Comparison of ENCODE assay signal across 16 mouse cellular contexts in genomic region chr9:118401170-118401569, GRCm38 (mm10).
DNase-seq lines count a peak whose midpoint lies in the region; ATAC-seq lines count a peak whose summit lies in the region.
"Had no signal": no experiment of that assay in that cellular context is flagged by ENCODE, and none has a peak within 500 bp of the region (broad histone marks: within the 10 kb centered on the region; RNA-seq: fewer than 3 reads in every experiment).

No protein-coding gene starts in this region.

- H3K36me3 ChIP-seq in heart, embryonic 16.5 days (ENCODE audit: control insufficient read depth, insufficient read depth): no peaks in the 10 kb centered on the region
- no peaks in the 10 kb centered on the region for H3K36me3 ChIP-seq in lung, embryonic 16.5 days (ENCODE audit: control insufficient read depth, insufficient read depth, low read length)
- no peaks in the 10 kb centered on the region for H3K36me3 ChIP-seq in embryonic facial prominence, embryonic 12.5 days
- H3K36me3 ChIP-seq: midbrain, embryonic 15.5 days; neural tube, embryonic 13.5 days had no signal

- 0 out of 2 replicates have a peak, but pooled peaks have one; percentile 23 for ATAC-seq in heart, embryonic 16.5 days (replicated peaks; ENCODE audit: extremely low read depth, insufficient read depth, low FRiP score)
- ATAC-seq in lung, embryonic 16.5 days (ENCODE audit: low read depth): peak; percentile 20; the same call in 1 of the 2 replicates
- ATAC-seq in embryonic facial prominence, embryonic 12.5 days (ENCODE audit: insufficient number of reproducible peaks, insufficient read depth, low FRiP score, low TSS enrichment): peak; percentile 69; the same call in 1 of the 2 replicates
- ATAC-seq in megakaryocyte progenitor cell, adult 5-6 weeks (replicated peaks; ENCODE audit: poor library complexity): peak; percentile 45
- ATAC-seq: forebrain, embryonic 13.5 days; midbrain, embryonic 15.5 days had no signal

- H3K9me3 ChIP-seq in heart, embryonic 16.5 days (replicated peaks; ENCODE audit: control insufficient read depth, low read length): no peaks in the 10 kb centered on the region
- no peaks in the 10 kb centered on the region for H3K9me3 ChIP-seq in lung, embryonic 16.5 days (ENCODE audit: control insufficient read depth, low read length)
- H3K9me3 ChIP-seq in embryonic facial prominence, embryonic 12.5 days: no peaks in the 10 kb centered on the region
- H3K9me3 ChIP-seq: forebrain, embryonic 13.5 days; midbrain, embryonic 15.5 days; neural tube, embryonic 13.5 days had no signal

- H3K4me3 ChIP-seq in heart, embryonic 16.5 days (ENCODE audit: low read length): no peak overlapping the region
- no peak overlapping the region for H3K4me3 ChIP-seq in lung, embryonic 16.5 days (ENCODE audit: low read length)
- no peak overlapping the region for H3K4me3 ChIP-seq in embryonic facial prominence, embryonic 12.5 days
- H3K4me3 ChIP-seq: forebrain, embryonic 13.5 days; midbrain, embryonic 15.5 days; neural tube, embryonic 13.5 days had no signal

- no peak overlapping the region for H3K4me2 ChIP-seq in heart, embryonic 16.5 days (ENCODE audit: low read depth, low read length)
- no peak overlapping the region for H3K4me2 ChIP-seq in lung, embryonic 16.5 days (ENCODE audit: low read depth, low read length)
- H3K4me2 ChIP-seq in embryonic facial prominence, embryonic 12.5 days (replicated peaks): no peak overlapping the region
- H3K4me2 ChIP-seq: forebrain, embryonic 13.5 days; hindbrain, embryonic 14.5 days; lung, embryonic 14.5 days; midbrain, embryonic 15.5 days; neural tube, embryonic 13.5 days had no signal

- intact Hi-C loops in left cerebral cortex, postnatal 36 days (cut with DNase I): no loop called here

- DNase-seq in heart, postnatal 4 days: no peak
- DNase-seq in lung, postnatal 4 days: no peak
- DNase-seq in left cerebral cortex, postnatal 36 days (ENCODE audit: low spot score in 2 of 2): no peak
- DNase-seq: cerebellum, postnatal 14 days; kidney, adult 18-20 months; kidney, postnatal 4 days; left cerebral cortex, postnatal 4 days; lung, embryonic 14.5 days had no signal

- H3K4me1 ChIP-seq in heart, embryonic 16.5 days (ENCODE audit: control insufficient read depth, insufficient read depth, low read length): no peaks in the 10 kb centered on the region
- no peaks in the 10 kb centered on the region for H3K4me1 ChIP-seq in lung, embryonic 16.5 days (replicated peaks; ENCODE audit: control insufficient read depth, insufficient read depth, low read length)
- H3K4me1 ChIP-seq in embryonic facial prominence, embryonic 12.5 days: no peaks in the 10 kb centered on the region
- H3K4me1 ChIP-seq: forebrain, embryonic 13.5 days; midbrain, embryonic 15.5 days; neural tube, embryonic 13.5 days had no signal

- no peak overlapping the region for H3K27ac ChIP-seq in heart, embryonic 16.5 days (ENCODE audit: low read length)
- H3K27ac ChIP-seq in lung, embryonic 16.5 days (ENCODE audit: low read length): no peak overlapping the region
- H3K27ac ChIP-seq in embryonic facial prominence, embryonic 12.5 days: no peak overlapping the region
- H3K27ac ChIP-seq: forebrain, embryonic 13.5 days; hindbrain, embryonic 14.5 days; midbrain, embryonic 15.5 days; neural tube, embryonic 13.5 days had no signal

- H3K9ac ChIP-seq in heart, embryonic 16.5 days (ENCODE audit: low read length): no peak overlapping the region
- H3K9ac ChIP-seq in lung, embryonic 16.5 days (ENCODE audit: low read length): no peak overlapping the region
- no peak overlapping the region for H3K9ac ChIP-seq in embryonic facial prominence, embryonic 12.5 days
- H3K9ac ChIP-seq: forebrain, embryonic 13.5 days; hindbrain, embryonic 14.5 days; lung, embryonic 14.5 days; midbrain, embryonic 15.5 days; neural tube, embryonic 13.5 days had no signal

- H3K27me3 ChIP-seq in heart, embryonic 16.5 days (ENCODE audit: control insufficient read depth, insufficient read depth, low read length): no peaks in the 10 kb centered on the region
- H3K27me3 ChIP-seq in lung, embryonic 16.5 days (ENCODE audit: control insufficient read depth, insufficient read depth, low read depth, low read length): no peaks in the 10 kb centered on the region
- no peaks in the 10 kb centered on the region for H3K27me3 ChIP-seq in embryonic facial prominence, embryonic 12.5 days
- H3K27me3 ChIP-seq: forebrain, embryonic 13.5 days; midbrain, embryonic 15.5 days; neural tube, embryonic 13.5 days had no signal
